Mouse (Mus musculus): ENCODE measurements around the gene Pdss2.
A peak's percentile ranks its signal among the peaks of the same experiment; 100 is the strongest.
"Not testable (repeated sequence)": the region's sequence is repeated elsewhere in the genome, so short reads cannot be mapped to it uniquely, and the experiment has no call there.

The Pdss2 gene

DNA sequence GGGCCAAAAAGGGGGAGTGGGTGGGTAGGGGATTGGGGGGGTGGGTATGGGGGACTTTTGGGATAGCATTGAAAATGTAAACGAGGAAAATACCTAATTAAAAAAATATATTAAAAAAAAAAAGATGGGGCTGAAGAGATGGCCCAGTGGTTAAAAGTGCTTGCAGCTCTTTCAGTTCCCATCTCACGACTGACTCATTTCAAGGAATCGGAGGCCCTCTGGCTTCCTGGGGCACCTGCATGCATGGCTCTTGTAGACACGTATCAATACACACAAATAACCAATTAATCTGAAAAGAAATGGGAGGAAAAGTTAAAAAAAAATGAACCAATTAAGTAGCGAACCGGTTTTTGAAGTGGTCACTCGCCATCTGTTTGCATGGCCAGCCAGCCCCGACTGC lies 155.5 kb downstream of the Pdss2 start:
- no peak for DNase-seq (ENCODE audit: low read depth)

DNA sequence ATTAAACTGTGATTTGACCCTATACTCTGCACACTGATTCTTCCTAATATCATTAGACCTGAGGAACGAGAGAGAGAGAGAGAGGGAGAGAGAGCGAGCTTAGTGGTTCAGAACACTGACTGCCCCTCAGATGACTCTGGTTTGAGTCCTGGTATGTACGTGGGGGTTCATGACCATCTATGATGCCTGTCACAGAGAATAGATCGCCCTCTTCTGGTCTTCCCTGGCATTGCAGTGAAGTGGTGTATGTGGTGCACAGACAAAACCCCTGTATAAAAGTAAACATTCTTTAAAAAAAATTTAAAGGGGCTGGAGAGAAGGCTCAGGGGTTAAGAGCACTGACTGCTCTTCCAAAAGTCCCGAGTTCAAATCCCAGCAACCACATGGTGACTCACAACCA lies 157.0 kb downstream of the Pdss2 start:
- peak; percentile 58 for DNase-seq (ENCODE audit: low read depth)

DNA sequence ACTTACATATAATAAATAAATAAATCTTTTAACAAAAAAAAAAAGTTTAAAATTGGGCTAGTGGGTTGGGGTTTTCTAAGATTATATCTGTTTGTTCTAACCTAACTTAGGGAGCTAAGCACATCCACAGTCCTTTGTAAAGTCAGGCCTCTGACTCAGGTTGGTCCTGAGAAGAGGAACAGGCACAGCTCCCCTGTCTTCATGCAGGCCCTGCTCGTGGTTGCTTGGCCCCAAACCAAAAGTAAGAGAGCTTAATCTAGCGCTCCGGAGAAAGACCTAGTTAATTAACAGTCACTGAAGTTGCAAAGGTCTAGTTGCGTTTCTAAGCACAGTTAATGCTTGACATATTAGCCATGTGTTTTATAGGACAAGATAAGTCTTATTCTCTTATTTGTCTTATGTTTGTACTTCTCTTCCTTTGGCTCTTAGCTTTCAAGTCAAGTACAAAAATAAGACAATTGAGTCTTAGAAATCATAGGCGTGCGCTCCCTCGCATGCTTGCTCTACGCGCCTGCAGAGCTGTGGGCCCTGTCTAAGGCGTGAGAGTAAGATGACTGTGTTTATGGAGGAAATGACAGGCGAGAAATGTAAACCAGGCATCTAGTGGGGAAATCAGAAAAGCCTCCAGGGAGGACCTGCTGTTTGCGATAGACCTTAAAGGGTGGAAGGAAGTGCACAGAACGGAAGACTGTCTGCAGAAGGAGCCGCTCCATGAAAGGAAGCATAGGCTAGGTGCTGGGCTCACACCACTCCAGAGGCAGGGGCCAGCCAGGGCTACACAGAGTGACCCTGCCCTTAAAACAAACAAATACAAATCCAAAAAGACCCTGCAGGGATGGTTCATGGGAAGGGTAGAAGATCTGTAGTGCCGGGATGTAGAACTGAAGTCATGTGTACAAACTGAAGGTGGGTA lies 157.7 kb downstream of the Pdss2 start:
- DNase-seq (ENCODE audit: low read depth): no peak

DNA sequence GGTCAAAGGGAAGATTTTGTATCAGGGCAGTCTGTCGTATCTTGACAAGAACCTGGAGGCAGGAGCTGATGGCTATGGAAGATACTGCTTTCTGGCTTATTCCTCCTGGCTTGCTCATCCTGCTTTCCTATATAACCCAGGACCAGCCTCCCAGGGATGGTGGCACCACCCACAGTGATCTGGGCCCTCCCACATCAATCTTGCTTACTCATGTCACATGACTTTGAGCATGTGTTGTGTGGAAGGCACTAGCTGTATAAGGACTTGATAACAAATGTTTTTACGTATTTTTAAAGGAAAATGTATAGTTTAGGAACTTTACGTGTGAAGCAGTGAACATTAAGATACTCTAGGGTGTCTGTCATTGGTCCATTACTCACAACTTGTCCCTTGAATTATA lies 161.4 kb downstream of the Pdss2 start:
- DNase-seq (ENCODE audit: low read depth): no peak

DNA sequence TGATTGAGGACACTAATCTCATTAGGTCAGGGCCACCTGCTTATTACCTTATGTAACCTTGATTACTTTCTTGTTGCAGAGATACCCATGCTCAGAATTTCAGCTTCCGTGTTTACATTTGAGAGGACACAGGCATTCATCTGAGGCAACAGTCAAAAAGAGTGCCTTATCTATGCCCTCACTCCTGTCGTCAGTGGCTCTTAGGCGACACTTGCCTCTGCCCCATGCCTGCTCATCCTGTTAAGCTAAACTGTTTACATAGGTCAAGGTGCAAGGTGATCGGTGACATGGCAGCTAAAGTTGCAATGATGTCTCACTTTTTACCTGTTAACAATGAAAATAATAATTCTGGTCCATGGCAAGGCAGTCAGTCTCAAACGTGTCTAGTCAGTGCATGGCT lies 163.3 kb downstream of the Pdss2 start:
- DNase-seq (ENCODE audit: low read depth): no peak

DNA sequence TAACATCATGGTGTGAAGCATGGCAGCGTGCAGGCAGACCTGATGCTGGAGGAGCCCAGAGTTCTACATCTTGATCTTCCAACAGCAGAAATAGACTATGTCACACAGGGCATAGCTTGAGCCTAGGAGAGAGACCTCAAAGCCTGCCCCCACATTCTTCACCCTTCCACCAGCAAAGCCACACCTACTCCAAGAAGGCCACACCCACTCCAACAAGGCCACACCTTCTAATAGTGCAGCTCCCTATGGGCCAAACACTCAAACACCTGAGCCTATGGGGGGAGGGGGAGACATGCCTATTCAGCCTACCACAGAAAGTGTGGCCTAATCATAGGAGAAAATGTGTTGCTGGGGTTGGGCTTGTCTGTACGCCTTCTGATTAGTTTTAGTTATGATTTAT lies 171.6 kb downstream of the Pdss2 start:
- DNase-seq (ENCODE audit: low read depth): no peak

DNA sequence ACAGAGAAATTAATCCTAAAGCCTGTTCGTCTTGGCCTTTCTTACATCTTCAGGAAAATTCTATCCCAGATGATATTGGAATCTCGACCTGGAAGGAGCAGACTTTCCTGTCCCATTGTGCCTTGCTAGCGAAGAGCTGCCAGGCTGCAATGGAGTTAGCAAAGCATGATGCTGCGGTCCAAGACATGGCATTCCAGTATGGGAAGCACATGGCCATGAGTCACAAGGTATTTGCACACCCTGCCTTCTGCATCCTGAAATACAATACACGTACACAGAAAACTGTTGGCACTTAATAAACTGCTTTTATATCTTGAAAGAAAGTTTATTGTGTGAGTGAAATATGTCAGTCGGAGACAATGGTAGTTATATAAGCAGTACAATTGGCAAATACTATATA lies 172.5 kb downstream of the Pdss2 start:
- DNase-seq (ENCODE audit: low read depth): no peak

DNA sequence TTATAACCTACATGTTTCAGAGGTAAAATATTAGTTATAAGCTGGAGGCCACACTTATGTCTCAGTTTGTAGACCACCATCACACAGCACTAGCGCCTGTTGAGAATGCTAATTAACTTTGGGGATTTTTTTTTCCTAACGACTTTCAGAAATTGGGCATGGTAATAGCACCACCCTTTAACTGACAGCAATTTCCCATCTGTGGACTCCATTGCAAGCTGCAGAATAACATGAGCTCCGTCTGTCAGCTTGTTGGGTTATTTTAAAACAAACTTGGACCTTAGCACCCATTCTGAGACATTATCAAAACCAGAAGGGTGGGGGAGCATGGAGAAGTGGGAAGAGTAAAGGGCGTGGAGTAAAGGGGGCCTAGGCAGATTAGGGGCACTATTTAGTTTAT lies 174.5 kb downstream of the Pdss2 start:
- no peak for DNase-seq (ENCODE audit: low read depth)

DNA sequence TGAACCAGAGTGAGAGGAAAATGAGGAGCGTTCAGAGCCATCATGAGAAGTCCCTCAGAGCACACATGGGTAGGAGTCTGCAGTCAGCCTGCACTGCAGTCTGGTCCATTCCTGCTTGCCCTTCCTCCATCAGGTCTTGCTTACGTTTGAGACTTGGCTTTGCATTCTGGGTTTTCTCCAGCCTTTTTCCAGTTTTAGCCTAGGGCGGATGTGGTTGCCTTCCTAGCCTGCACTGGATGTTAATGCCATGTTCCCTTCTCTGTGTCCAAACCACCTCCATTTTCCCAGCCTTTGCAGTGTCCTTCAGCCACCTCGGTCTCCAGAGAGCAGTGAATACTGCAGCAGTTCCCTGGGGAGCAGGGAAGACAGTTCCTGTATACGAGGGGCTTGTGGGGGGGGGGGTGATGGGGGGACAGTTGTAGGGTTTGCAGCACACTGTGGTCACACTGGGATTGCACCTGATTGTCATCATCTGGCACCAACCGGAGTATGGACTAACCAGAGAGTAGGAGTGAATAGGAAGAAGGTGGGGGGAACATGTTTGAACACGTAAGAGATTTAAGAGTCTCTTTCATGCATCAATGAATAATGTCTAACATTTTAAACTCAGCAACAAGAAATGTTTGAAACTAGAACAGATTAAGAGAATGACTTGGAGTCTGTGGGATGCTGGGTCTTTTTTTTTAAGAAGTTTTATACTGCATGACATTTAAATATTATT lies 178.5 kb downstream of the Pdss2 start:
- DNase-seq (ENCODE audit: low read depth): no peak

DNA sequence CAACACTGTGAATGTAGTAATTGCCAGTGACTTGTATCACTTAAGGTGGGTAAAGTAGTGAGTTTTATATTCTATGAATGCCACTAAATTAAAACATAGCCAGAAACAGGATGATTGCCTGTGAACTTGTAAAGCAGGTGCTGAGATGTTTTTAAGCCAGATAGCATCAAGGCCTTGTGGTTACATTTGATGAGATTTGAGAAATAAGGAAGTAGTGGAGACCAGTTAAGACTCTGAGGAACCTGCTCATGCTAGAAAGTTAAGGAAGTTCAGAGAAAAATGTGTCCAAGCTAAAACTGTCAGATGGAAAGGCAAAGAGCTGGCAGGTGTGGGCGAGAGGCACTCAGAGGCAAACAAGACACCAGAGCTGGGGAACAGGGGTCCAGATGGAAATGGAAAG lies 184.8 kb downstream of the Pdss2 start:
- DNase-seq (ENCODE audit: low read depth): no peak

DNA sequence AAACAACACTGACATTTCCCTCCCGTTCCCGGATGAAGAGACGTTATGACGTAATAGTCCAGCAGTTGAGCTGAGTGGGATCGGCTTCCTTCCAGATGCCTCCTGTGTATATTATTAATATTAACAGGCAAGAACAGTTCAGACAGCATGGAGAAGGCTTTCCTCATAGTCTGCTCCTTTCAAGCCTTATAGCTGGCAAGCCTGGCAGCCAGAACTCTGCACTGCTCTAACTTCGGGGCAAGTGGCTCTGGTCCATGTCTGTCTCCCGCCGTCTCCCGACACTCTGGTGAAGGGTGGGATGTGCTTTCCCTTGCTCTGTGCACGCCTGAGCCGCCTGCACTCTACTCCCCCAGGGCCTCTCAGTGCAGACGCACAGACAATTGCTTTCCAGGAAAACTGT lies 185.6 kb downstream of the Pdss2 start:
- no peak for DNase-seq (ENCODE audit: low read depth)

DNA sequence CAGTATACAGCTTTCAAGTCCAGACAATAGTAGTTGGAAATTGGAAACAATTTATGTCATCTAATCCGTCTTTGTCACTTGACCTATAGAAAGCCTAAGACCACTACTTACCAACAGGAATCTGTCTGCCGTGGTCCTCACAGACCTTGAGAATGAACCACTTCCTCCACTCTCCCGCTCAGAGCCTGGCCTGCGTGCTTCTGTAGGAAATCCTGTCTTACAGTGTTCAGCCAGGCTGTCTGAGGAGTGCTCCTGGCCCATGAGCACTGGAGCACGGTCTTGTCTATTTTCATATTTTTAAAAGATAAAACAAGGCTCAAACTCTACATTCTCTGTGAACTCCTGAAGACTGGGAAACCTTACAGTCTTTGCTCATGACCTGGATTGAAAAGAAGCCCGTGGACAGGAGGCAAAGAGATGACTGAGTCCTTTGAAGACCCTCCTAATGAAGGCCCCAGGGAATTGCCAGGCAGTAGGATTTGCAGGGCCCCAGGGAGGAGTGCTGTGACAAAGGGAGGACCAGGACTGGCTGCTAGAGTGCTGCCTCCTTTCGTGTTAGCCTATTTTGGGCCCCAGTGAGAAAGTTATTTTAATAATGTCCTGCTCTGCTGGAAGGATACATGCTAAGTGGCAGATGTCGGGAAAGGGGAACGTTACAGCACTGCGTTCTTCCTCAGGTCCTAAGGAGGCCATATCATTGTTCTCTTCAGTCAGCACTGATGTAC lies 188.4 kb downstream of the Pdss2 start:
- no peak for DNase-seq (ENCODE audit: low read depth)

DNA sequence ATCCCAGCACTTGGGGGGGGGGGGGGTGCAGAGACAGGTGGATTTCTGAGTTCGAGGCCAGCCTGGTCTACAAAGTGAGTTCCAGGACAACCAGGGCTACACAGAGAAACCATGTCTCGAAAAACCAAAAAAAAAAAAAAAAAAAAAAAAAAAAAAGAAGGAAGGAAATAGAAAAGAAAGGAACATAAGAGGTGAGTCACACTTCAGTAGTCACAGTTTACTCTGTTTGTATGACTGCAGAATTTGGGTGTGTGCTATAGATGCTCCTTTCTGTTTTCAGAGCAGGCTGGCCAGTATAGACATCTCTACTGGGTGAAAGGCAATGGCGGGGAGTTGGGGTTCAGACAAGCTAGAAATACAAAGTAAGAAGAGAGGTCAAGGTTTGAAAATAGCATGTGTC lies 189.9 kb downstream of the Pdss2 start:
- DNase-seq (ENCODE audit: low read depth): not testable (repeated sequence)

DNA sequence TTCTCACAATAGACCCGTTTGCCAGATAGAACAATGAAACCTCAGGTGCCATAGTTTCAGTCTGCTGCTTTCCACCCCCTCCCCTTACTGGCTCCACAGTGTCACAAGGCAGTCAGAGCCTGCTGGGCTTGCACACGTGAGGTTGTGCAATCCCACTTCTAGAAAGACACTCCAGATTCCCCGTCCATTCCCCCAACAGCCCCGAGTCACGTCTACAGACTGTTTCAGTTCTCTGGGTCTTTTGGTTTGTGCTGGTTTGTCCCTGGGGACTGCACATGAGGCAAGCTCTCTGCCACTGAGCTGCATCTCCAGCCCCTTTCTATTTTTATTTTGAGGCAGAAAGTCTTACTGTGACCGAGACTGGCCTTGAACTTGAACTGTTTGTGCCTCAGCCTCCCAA lies 196.1 kb downstream of the Pdss2 start:
- no peak for DNase-seq (ENCODE audit: low read depth)

DNA sequence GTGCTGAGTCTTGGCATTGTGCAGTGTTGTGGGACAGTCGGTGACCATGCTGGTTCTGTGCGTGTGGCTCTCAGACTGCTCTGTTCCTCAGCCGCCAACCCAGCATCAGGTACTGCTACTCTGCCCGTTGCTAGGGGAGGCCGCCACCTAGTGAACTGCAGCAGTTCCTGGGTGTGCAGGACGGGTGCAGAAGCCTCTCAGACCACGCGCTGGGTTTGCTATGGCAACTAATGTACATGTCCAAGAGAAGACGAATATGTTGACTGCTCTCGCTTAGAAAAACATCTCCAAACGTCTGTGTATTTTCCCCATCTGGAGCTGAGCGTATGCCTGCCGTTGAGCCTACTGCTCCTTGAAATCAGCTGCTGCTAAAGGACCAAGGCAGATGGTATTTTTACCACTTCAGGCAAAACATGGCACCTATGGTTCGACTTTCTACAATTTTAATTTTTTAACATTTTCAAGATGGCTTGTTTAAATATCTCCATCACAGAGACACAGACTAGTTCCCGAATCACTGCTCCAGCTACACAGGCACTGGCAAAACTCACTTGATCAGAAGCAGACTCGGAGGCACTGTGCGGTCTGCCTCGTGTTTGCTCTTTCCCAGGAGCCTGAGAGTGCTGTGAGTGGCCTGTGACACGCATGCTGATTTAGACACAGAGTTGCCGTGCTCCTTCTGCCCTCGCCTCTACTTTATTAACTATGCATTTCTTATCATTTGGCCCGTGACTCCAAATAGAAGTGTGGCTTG lies 199.6 kb downstream of the Pdss2 start:
- no peak for DNase-seq (ENCODE audit: low read depth)

DNA sequence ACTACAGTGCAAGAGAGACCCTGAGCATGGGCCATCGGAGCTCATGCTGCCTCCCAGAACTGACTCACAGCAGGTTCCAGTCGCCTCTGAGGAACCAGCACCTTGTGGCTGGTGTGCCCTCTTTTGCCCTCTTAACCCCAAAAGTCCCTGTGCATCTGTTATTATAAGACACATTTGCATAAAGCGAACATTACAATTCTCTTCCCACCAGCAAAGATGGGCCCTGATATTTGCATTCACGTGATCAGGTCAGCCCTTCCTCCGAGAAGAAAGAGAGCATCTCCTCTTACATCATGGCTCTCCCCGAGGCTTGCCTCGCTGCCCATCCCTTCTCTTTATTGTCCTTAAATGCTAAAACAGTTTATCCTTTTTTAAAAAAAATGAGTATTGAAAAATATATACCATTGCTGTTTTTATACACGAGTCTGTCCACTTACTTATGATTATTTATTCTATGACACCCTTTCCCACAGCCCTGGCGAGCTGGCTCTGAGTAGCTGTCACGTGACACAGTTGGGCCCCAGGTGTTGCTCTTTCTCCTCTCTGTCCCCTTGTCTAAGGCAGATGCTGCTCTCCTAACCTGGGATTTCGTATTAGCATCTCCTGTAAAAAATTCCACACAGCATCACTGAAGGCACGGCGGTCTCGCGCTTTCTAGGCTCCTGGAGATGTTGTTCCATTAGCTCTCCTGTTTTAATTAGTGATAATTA lies 200.9 kb downstream of the Pdss2 start:
- no peak for DNase-seq (ENCODE audit: low read depth)

DNA sequence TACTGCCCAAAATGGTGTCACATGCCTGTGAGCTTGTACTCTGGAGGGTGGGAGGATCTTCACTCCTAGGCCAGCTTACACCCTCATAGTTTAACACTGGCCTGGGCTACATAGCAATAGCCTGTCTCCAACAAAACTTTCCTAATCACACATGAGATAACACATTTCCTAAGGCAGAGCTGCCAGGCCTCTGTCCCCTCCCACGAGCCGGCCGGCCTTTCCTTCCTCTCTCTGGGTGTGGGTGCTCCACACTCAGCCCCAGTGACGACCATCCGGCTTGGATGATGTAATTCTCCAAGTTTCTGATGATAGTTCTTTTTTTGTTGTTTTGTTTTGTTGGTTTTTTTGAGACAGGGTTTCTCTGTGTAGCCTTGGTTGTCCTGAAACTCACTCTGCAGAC lies 203.3 kb downstream of the Pdss2 start:
- DNase-seq (ENCODE audit: low read depth): no peak

DNA sequence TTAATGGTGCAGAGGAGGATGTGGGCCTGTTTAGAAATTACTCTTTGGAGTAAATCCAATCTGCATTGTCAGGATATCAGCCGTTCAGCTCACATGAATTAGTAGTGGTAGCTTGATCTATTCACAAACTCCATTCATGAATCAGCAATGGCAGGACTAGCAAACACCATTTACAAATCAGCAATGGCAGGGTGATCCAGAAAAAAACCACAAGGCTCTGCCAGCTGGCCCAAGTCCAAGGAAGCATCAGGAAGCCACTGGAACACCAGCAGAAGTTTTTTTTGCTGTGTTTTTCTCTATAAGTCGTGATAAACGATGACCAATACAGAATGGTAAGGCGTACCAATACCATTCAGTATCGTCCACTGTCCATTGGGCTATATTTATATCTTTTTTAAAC lies 209.3 kb downstream of the Pdss2 start:
- DNase-seq (ENCODE audit: low read depth): no peak

DNA sequence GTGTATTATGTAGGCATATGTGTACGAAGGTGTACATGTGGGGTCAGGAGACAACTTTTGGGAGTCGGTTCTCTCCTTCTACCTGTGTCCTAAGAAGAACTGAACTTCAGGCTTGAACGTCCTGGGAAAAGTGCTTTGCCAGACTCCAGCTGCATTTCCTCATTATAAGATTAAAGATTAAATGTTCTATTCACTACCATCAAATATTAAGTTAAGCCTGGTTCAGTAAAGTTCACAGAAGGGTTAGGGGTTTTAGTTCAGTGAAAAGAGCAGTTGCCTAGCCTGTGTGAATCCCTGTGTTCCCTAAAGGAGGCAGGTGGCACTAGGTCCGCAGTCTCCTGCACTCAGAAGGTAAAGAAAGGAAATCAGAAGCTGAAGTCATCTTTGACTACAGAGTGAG lies 213.0 kb downstream of the Pdss2 start:
- DNase-seq (ENCODE audit: low read depth): no peak

DNA sequence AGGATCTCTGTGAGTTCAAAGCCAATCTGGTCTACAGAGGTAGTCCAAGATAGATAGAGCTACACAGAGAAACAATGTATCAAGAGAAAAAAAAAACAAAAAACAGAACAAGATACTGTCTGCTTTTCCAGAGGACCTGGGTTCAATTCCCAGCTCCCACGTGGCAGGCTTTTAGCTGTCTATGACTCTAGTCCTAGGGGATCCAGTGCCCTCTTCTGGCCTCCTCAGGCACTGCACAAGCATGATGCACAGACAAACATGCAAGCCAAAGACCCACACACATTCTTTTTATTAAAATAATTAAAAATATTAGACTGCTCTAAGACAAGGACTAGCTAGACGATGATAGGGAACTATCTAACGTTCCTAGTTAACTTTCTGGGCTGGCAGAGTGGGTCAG lies 214.5 kb downstream of the Pdss2 start:
- DNase-seq (ENCODE audit: low read depth): no peak

DNA sequence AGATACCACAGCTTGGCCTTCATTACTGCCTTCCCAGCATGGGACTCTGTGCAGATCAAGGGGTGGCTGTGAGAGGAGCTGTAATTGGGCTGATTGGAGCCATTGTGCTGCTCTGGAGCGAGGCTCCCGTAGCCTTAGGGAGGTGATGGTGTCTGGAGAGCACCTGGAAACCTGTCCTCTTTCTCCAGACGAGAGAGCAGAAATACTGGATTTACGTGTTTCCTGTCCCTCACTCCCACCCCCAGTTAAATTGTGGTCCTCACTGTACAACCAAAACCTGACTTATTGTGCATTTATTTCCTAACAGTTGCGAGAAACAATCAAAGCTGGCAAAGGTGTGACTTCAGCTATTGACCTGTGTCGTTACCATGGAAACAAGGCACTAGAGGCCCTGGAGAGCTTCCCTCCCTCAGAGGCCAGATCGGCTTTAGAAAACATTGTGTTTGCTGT lies 218.2 kb downstream of the Pdss2 start:
- DNase-seq (ENCODE audit: low read depth): no peak
